Mouse (Mus musculus) lung, postnatal 4 days (tissue): Measurements from ENCODE around the gene Abhd14b.

Source experiments
- DNase-seq, 2 experiments: peaks; one replicate each; pipeline ENCODE4 v3.0.0; 2021

The Abhd14b gene

GRCm38 (mm10) chr9:106447348-106447747 is at the start of gene Abhd14b, which contains the start of gene Abhd14a:
TSS of gene Abhd14b (plus strand) at chr9:106447459.
TSS of gene Abhd14a (minus strand) at chr9:106447678.
- DNase-seq: peak; percentile 93 to 96

GRCm38 (mm10) chr9:106397733-106398132 is 49.5 kb upstream of the Abhd14b start:
- DNase-seq: no peak

- no peak for DNase-seq
Measured at GRCm38 (mm10) chr9:106398667-106399311, 48.5 kb upstream of the Abhd14b start.

- DNase-seq: no peak
Measured at GRCm38 (mm10) chr9:106399808-106400207, 47.5 kb upstream of the Abhd14b start.

GRCm38 (mm10) chr9:106402149-106402548 is 45.1 kb upstream of the Abhd14b start:
- no peak for DNase-seq

GRCm38 (mm10) chr9:106402607-106403375 is 44.5 kb upstream of the Abhd14b start:
- no peak for DNase-seq

- DNase-seq: peak; percentile 58 to 87
Measured at GRCm38 (mm10) chr9:106405275-106405674, 42.0 kb upstream of the Abhd14b start.

GRCm38 (mm10) chr9:106406443-106407078 is 40.7 kb upstream of the Abhd14b start:
- DNase-seq: peak; percentile 49 to 71

GRCm38 (mm10) chr9:106409096-106409495 is 38.2 kb upstream of the Abhd14b start:
- DNase-seq: no peak

- DNase-seq: no peak
Measured at GRCm38 (mm10) chr9:106410086-106410650, 37.1 kb upstream of the Abhd14b start.

- DNase-seq: no peak
Measured at GRCm38 (mm10) chr9:106411091-106411594, 36.1 kb upstream of the Abhd14b start.

GRCm38 (mm10) chr9:106411729-106412128 is 35.5 kb upstream of the Abhd14b start:
- DNase-seq: no peak

GRCm38 (mm10) chr9:106412210-106412609 is 35.0 kb upstream of the Abhd14b start:
- no peak for DNase-seq

- DNase-seq: no peak
Measured at GRCm38 (mm10) chr9:106413606-106414005, 33.7 kb upstream of the Abhd14b start.

- no peak for DNase-seq
Measured at GRCm38 (mm10) chr9:106416826-106417225, 30.4 kb upstream of the Abhd14b start.

- peak; percentile 84 to 88 for DNase-seq
Measured at GRCm38 (mm10) chr9:106417841-106418625, 29.2 kb upstream of the Abhd14b start.

- DNase-seq: no peak
Measured at GRCm38 (mm10) chr9:106420608-106421007, 26.7 kb upstream of the Abhd14b start.

- no peak for DNase-seq
Measured at GRCm38 (mm10) chr9:106421033-106421864, 26.0 kb upstream of the Abhd14b start.

GRCm38 (mm10) chr9:106421865-106422160 is 25.4 kb upstream of the Abhd14b start:
- DNase-seq: peak; percentile 78 to 90

GRCm38 (mm10) chr9:106428719-106429220 is 18.5 kb upstream of the Abhd14b start:
- no peak for DNase-seq
